Mouse (Mus musculus) E14TG2a.4 (cell line): ENCODE results near the gene Sh2b3.

Experiments
- CTCF ChIP-seq: conservative IDR thresholded peaks from 2 replicates; pipeline ENCODE4 v1.5.1; 2014; ENCODE audit warnings: low read length
- NANOG ChIP-seq: IDR thresholded peaks from 2 replicates; pipeline ENCODE4 v1.6.1; 2014; ENCODE audit warnings: borderline replicate concordance, low read length, mixed read lengths
- POU5F1 ChIP-seq: IDR thresholded peaks from 2 replicates; pipeline ENCODE4 v1.6.1; 2014; ENCODE audit warnings: low read length, borderline replicate concordance

- TF ChIP-seq CTCF (no peak), POU5F1 (no peak), NANOG (no peak)
Measured at GRCm38 (mm10) chr5:121832376-121833155, 4.9 kb downstream of the Sh2b3 start.
